Mouse (Mus musculus) right cerebral cortex, postnatal 36 days (tissue): ENCODE data around the gene Olfr218.
"Not testable (repeated sequence)": the region's sequence is repeated elsewhere in the genome, so short reads cannot be mapped to it uniquely, and the experiment has no call there.

ENCODE experiments used
- DNase-seq, 2 experiments: peaks; one replicate each; pipeline ENCODE4 v3.0.0; 2022; ENCODE audit warnings: low spot score in 2 of 2, mixed read lengths in 1 of 2

The Olfr218 gene

GRCm38 (mm10) chr1:173197508-173197907, at the start of gene Olfr218:
Gene Olfr218, plus strand, starts transcription at chr1:173197808.
- DNase-seq: no peak

DNA sequence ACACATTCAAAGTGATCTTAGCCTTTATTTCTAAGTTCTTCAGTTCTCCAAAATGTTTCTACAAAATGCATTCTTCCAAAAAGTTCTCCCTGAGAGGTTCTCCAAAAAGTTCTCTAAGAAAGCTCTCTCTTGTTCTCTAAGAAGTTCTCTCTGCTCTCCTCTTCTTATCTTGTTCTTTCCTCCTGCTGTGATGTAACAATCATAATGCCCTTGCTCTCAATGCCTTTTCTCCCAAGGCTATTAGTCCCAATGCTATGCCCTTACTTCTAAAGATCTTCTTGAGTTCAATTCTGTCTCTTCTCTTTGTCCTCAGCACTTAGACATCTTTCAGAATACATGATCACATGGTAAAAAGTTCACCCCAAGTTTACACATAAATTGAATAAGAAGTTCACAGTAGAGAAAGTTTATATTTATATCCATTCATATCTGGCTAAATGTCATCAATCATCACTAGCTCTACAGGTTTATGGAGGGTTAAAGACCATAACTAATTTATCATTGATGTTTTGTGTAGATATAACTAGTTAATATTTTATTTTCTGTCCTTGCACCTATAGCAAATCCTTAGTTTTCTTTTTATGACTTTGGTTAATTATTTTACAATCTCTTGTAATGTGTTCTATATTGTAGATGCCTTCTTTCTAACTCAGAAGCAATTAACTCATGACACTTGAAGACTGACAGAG, 23.3 kb upstream of the Olfr218 start:
- no peak for DNase-seq

DNA sequence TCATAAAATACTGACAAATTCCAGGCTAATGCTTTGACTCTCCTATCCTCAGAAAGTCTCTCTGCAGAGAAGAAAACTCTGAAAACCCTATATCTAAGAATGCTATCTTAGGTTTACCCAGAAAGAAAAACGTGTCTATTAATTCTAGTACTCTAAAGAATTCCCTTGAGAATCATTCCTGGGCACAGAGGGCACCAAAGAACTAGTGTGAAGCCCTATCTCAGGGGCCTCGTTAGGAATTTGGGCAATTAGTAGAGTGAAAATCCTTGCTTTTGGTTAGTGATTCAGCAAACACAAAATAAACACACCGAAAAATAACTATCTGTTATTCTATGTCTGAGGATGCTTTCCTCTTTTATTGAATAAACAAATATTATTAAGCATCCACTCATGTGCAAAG, 7.1 kb upstream of the Olfr218 start, which contains the start of gene Olfr1406:
Gene Olfr1406, minus strand, starts transcription at position 101 of the 400 bp plus-strand sequence.
- DNase-seq: no peak

- DNase-seq: no peak
Measured at GRCm38 (mm10) chr1:173192059-173192458, 5.5 kb upstream of the Olfr218 start.

- DNase-seq: no peak
Measured at GRCm38 (mm10) chr1:173196359-173196758, 1.2 kb upstream of the Olfr218 start.

DNA sequence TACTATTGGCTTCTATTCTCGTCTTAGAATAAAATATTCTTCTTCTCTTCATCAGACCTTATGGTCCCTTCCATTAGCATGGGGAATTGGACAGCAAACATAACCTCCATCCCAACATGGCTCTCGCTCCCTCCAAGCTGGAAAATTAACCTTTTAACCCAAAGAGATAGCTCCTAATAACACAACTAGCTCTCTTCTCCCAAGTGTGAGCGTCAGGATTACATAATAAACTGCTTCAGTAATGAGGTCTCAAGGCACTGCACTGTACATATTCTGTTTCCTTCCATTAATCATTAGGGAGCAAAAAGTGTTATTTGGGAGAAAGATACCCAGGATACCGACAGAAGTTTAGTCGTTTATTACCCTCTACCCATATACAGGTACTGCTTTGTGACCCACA, 14.5 kb downstream of the Olfr218 start, which contains the start of gene Olfr1404:
Gene Olfr1404, plus strand, starts transcription at position 301 of the 400 bp plus-strand sequence.
- no peak for DNase-seq

- DNase-seq: no peak
Measured at GRCm38 (mm10) chr1:173216481-173216880, 18.9 kb downstream of the Olfr218 start.

- DNase-seq: no peak
Measured at GRCm38 (mm10) chr1:173227081-173227480, 29.5 kb downstream of the Olfr218 start, which contains the start of gene Fcer1a. Gene Fcer1a, minus strand, starts transcription at chr1:173227214.

DNA sequence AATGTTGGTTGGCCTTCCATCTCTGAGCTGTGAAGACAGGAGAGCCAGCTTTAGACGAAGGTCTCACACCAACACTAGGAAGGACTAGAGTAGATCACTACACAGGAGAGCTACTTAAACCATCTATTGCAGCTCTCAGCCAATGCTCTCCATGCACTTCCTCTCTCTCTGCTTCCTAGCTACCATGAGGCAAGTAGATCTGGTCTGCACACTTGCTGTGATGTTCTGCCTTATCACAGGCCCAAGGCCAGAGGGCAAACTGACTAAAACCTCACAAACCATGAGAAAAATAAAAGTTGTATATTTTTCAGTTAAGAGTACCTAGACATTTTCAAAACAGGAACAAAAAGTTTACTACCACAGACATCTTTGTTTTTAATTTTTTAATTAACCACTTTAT, 39.4 kb downstream of the Olfr218 start:
- DNase-seq: not testable (repeated sequence)

GRCm38 (mm10) chr1:173249888-173250287, 52.3 kb downstream of the Olfr218 start:
- DNase-seq: no peak
